Mouse (Mus musculus): Measurements from ENCODE around the gene Nipa1.
A peak's percentile ranks its signal among the peaks of the same experiment; 100 is the strongest.
"Not testable (repeated sequence)": the region's sequence is repeated elsewhere in the genome, so short reads cannot be mapped to it uniquely, and the experiment has no call there.

Nipa1 gene

DNA sequence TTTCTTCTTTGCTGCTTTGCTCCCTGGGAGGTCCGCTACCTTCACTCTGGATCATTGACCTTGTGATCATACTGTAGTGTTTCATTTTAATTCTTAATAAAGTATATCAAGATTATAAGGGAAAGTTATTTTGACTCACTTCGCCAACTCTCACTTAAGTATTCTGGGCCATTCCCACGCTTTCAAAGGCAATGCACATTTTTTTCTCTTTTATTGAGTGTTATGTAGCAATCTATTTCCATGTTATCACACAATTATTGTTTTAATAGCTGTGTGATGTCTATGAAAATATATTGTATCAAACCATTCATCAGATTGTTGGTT is at the start of gene Nipa1:
Nipa1 (minus strand) TSS at position 25 of the 324 bp plus-strand sequence.
- DNase-seq: no peak

DNA sequence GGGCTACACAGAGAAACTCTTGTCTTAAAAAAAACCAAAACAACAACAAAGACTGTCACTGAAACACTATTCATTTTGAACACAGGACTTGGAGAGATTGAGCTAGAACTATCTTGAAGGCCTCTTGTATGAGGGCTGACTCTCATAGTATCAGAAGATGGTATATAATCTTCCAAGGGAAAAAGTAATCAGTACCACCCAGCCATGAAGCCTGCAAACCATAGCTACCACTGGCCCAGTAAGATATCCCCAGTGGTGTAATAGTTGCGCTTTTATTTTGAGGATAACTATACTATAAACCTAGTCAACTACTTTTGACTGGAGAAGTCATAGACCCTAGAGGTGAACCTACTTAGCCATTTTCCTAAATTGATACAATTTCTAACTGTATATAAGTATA is 46.9 kb upstream of the Nipa1 start:
- DNase-seq: no peak

DNA sequence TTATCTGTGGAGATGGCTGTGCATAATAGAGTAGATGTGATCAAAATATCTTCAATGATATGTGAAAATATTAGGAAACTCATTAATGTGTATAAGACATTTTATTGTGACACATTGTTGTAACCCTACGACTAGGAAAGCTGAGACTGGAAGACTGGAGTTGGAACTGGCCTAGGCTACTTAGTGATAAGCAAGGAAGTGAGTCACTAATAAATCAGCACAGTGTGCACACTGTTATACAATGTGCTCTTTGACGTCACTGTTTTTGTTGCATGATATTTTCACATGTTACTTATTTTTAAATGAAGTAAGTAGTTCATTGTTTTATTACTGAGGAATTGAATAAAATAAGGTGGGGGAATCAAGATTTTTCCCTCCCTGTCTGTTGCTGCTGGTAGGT is 46.4 kb upstream of the Nipa1 start:
- no peak for DNase-seq

DNA sequence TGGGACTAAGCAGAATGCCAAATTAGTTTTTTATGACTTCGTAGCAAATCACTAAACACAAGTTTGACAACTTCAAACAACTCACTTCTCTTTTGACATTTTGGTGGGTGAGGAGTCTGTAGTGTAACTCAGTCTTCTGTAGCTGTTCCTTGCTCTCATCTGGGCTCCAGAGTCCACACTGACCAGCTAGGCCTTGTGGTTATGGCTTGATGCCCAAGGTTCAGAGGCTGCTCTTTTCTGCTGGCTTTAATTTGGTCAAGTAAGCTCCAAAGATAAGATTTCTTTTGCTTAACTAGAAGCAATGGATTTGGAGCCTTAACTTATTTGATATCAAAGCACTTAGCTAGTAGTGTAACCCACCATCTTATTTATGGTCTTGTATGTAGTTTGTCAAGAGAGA is 45.1 kb upstream of the Nipa1 start:
- DNase-seq: no peak

DNA sequence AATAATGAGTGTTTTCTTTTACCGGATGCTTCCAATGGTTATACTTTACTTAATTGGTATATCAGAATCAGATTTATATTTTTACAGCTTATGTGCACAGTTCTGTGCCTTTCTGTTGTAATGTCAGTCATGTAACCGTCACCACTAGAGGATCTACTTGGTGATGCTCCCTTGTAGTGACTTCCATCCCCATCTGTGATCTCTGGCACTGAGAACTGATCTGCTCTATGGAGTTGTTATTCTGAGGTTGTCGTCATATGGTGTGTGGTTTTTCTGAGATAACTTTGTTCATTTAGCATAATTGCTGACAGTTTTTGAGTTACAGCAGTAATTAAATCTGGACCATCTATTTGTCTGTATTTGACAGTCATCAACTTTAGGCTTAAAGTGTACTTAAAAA is 35.6 kb upstream of the Nipa1 start:
- no peak for DNase-seq

DNA sequence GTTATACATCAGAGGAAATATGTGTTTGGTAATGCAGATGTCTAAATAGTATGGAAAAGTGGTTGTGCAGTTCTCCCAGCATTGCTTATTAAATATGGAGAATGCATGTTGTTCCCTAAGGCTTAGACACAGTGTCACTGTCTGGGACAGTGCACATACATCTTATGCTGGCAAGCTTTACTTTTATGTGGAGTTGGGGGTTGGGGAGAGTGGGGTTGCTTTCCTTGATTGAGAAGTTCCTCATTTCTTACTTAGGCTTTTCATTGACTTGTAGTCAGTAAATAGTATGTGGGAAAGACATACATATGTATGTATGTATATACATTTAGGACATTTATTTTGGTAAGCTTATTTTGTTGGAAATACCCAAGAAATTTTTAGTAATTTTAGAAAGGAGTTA is 33.2 kb upstream of the Nipa1 start:
- DNase-seq: no peak

DNA sequence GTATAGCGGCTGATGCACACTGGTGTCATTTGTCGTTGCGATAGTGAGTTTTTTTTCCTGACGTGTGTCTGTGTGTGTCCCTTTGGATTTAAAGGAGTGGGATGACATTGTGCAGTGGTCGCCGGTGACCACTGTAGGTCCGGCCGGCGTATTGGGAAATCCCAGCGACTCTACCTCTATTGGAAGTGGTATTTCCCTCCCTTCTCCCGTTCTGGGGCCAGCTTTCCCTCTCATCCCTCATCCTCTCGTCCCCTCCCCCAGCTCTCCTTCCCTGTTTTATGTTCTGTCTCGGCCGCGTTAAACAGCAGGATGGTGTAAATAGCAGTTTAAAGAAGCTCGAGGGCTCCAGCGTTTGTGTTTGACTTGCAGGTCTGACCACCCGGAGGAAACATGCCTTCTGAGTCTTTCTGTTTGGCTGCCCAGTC is 30.7 kb upstream of the Nipa1 start:
- peak in 1 of 2 experiments; percentile 4 for DNase-seq

DNA sequence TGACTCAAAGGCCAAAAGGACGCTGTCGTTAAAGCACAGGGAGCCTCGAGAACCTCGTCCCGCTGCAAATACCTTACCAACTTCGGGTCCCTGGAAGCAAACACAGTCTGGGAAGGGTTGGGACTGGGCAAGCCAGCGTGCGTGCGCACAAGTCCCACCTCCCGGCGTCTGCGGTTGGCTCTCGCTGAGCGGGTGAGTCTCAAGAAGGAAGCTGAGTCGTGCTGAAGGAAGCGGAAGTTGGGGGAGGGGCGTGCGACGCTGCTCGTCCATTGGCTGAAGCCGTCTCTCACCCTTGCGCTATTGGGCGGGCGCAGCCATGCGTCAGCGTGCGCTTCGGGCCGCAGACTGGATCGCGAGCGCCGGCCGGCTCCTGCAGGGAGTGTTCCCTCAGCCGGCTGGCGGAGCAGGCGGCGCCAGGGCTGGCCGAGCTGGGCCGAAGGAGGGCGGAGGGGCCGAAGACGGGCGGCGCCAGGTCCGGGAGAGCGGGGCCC is 30.1 kb upstream of the Nipa1 start, which contains the start of gene Herc2:
Herc2 (plus strand) TSS at position 366 of the 491 bp plus-strand sequence.
- peak; percentile 95 for DNase-seq

DNA sequence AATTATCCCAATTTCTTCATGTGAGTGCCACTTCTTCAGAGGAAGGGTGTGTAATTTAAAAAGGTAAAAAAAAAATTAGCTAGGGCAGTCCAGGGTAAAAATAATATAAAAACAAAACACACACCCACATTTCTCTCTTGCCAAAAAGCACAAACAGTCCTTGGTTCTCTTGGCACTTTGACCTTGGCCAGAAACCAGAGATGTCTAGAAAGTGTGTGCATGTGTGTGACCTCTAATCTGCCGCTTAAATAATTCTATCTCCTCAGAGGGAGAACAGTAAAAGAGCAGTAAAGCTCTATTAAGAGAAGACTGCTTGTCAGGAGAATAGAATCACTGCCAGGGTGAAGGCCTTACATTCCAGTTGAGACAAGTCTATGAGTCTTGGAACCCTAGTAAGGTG is 27.4 kb upstream of the Nipa1 start:
- no peak for DNase-seq

DNA sequence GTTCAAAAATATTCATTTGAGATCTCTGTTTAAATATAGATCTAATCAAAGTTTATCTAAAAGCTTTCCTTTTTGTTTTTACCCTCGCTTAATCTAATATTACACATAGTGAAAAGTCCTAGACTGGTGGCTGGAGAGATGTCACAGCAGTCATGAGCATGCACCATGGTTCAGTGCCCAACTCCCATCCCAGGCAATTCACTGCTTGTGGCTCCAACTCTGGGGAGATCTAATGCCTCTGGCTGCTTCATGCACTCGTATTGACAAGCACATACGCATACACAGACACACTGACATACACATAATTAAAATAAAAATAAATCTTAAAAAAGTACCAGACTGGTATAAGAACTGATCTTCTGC is 24.5 kb upstream of the Nipa1 start:
- no peak for DNase-seq

DNA sequence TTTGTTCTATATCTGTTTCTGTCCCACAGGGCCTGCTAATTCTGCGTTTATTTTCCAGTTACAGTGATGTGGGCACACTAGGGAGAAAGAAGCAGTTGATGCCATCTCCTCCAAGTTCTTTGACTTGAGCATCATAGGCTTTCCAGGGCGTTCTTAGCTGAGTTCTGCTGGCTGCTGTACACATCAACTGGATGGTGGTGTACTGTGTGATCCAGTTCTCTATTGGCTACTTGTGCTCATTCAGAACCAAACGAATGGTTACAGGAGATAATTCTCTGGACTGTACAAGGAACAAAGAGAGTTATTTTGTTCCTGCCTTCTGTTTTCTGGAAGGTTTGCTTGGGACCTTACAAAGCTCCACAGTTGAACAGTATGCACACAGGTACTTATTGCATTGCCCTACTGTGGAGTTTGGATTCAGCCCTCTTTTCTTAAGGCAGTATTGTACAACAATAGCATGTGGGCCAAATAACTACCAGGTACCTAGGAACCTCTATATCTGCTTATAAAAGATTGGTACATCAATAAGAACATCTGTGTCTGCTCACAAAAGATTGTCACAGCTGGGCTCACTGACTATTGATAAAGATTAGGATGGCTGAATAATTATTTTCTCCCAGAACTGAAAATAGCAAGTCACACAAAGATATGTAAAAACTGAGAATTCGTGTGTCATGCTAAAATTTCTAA is 24.0 kb upstream of the Nipa1 start:
- DNase-seq: no peak

DNA sequence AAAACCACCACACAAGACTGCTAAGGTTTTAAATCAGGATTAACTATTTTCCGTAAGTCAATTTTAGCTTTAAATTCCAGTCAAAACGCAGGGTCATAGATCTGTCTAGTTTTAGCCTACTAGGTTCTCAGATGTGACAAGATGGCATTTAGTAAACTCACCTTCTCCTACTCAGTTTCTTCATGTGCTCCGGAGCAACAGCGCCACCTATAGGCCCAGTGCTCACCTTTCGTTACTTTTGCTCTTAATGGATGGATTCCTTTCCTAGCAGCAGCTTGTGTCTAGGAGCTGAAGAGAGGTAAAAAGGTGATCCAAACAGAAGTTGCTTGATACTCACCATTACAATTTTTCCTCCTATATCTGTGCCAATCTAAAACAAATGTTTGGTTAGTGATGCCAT is 22.6 kb upstream of the Nipa1 start:
- peak; percentile 48 to 77 for DNase-seq

DNA sequence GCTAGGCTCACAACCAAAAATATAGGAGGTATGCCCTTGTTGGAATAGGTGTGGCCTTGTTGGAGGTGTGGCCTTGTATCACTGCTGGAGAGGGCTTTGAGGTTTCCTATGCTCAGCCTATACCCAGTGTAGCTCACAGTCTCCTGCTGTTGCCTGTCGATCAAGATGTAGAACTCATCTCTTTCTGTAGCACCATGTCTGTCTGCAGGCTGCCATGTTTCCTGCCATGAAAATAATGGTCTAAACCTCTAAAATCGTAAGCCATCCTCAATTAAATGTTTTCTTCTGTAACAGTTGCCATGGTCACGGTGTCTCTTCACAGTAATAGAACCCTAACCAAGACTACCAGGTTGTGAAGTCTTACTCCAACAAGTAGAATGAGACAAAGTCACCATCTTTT is 3.8 kb upstream of the Nipa1 start:
- no peak for DNase-seq

DNA sequence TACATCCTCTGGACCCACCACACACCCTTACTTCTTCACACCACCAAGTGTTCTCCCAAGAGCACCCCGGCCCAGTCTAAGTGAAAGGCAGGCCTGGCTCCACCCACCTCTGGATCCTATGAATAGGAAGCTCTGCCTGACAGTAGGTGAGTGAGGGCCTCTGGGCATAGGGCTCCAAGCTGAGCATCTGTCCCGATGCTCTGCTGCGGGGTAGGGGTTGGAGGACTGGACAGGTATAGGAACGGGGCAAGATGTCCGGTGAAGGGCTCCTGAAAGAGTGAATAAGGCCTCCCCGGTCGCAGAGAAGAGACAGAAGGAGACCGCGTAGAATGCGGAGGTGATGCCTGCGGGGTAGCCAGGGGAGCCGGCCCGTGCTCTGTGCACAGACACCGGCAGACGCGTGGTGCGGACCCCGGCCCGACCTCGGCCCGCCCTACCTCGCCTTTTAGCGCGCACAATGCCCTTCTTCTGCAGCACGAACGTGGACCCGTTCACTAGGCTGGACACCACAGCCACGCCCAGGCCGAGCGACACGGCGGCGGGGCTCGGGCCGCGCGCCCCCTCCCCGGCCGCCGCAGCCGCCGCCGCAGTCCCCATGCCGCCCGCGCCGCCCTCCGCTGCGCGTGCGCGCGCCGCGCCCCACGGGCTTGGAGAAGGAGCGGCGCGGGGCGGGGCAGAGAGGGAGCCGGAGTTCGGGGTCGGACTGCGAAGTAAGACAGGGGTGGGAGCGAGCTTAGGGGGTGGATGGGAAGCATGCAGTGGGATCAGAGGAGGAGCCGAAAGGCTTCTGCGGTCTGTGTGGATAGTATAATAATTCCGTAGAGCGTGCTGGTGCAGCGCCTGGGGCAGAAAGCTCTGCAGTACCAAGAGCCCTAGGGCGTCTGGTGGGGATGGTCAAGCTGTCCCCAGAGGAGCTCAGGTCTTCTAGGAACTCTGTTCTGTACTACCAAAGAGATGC is 503 bp downstream of the Nipa1 start:
- DNase-seq: peak; percentile 20 to 58

DNA sequence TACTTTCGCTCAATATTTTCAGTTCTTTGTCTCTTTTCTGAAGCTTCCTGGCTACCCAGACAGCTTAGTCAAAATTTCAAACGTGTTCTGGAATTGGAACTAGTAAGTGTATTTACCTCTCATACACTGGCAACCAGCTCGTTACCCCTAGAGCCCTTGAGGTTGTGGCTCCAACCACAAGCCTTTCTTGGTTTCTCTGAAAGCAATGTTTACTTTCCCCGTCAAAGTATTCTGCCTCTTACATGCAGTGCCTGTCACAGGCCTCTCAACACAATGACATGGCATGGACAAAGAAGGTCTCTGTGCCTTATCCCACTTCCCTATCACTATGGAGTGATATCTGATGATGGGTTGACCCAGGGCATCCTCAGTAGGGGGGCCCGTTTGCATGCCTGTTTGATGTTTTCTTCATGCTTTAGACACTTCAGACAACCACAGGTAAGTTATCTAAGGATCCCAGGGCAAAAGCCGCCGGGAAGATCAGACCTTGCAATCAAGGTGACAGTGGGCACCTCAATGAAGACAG is 1.2 kb downstream of the Nipa1 start:
- no peak for DNase-seq

DNA sequence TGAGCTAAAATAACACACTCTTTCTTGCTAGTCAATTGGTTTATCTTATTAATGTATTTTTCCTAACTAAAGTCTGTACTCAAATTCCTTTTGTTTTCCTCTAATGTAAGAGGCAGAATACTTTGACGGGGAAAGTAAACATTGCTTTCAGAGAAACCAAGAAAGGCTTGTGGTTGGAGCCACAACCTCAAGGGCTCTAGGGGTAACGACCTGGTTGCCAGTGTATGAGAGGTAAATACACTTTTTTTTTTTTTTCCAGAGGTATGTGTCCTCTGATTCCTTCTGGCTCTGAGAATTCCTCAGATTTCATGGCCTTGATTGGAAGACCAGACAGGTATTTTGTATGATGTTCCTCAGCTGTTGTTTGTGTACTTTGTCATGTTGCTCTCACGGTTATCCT is 2.0 kb downstream of the Nipa1 start:
- no peak for DNase-seq

DNA sequence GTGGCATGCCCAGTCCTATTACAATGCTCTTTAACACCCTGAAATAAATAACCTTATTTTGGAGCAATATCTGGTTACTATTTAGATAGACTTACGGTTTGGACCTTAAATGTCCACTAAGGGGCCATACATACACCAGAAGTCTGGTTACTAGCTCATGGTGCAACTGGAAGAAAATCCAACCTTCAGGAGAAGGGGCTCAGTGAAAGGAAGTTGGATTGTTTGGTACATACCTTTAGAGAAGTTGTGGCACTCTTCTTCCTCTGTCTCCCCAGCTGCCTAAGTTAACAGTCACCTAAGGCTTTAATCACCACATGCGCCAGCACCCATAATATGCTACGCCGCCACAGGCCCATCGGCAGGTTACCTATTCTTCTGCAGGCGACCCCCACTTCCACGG is 3.9 kb downstream of the Nipa1 start:
- no peak for DNase-seq

DNA sequence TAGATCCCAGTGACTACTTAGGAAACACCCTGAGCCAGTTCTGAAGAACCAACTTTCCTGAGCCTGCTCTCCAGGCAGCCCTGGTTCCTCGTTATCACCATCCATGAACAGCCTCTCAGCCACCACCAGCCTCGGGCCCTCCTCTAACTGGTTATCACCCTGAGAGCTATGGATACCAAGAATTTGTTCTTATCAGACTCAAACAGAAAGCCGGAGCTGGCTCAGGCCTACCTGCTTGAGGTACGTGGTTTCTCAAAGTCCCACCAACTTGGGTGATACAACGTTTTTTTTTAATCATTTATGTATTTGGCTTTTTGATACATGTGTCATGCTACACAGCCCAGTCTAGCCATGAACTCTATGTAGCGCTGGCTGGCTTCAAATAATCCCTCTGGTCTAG is 4.6 kb downstream of the Nipa1 start:
- no peak for DNase-seq

DNA sequence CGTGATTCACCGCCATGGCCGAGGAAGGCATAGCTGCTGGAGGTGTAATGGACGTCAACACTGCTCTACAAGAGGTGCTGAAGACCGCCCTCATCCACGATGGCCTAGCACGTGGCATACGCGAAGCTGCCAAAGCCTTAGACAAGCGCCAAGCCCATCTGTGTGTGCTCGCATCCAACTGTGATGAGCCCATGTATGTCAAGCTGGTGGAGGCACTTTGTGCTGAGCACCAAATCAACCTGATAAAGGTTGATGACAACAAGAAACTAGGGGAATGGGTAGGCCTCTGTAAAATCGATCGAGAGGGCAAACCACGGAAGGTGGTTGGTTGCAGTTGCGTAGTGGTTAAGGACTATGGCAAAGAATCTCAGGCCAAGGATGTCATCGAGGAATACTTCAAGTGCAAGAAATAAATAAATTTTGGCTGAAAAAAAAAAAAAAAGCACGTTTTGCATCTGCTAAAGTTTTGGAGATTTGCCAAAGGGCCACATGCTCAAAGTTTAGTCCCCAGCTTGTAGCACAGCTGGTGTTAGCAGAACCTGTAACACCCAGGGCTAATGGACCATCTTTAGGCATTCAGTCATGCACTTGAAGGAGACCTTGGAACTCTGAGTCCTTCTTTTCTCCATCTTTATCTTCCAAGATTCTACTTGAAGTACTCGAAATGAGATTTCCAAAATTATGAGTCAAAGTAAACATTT is 5.6 kb downstream of the Nipa1 start:
- DNase-seq: not testable (repeated sequence)

DNA sequence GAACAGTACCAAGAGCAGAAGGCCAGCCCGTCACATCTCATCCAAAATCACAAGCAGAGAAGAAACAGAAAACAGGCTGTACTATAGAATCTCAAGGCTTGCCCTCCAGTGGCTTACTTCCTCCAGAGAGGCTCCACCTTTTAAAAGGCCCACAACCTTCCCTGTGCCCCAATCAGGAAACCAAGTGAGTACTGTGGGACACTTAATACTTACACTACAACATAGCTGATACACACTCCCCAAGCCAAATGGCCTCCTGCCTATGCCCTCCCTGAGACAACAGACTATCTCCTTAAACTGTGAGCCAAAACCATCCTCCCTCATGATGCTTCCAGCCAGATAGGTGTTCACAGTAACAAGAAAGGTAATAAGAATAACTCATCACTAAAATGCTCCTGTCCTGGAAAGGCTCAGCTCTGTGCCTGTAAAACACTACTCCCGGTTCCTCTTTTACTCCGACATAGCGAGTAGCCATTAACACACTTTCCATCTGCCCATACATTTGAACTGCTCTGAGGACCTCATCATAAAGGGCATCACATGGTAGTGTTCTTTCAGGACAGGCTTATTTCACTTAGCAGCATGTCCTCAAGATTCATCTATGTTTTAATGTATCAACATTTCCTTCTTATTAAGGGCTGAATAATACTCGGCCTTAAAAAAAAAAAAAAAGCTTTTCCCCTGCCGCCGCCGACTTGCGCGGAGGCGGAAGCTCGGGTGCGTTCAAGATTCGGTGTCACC is 6.3 kb downstream of the Nipa1 start:
- no peak for DNase-seq

DNA sequence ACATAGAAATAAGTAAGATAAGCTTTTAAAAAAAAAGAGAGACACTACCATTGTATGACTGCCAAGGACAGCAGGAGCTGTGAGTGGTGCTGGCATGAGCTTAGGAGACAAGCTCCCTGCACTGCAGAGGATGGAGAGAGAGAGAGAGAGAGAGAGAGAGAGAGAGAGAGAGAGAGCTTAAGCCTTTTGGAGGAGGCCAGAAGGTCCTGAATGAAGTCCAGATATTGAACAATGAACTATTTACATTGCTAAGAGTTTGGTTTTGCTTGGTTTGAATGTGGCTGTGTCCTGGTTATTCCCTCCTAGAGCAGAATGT is 8.8 kb downstream of the Nipa1 start:
- no peak for DNase-seq

DNA sequence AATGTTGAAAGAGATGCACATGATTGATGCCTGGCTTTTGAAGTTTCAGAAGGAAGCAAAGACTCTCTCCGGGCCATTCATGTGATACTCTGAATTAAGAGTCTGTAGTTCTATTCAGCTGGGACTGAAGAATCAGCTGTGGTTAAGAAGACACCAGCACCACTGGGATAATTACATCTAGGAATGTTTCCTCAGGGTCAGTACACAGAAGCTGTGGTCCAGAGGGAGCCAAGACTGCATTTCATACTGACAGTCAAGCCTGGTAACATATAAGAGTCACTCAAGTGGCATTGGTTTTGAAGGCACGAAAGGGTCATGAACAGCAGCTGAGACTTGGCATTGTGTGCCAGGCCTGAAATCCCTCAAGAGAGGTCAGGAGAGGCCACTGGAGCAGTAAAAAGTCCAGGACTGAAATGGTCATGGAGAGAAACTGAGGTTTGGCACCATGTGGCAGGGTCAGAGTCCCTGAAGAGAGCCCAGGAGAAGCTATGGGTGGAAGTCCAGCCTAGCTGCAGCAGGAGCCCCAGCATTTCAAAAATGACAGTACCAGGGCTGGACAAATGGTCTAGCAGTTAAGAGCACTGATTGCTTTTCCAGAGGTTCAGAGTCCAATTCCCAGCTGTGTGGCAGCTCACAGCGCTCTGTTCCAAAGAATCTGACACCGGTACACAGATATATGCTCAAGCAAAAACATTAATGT is 9.3 kb downstream of the Nipa1 start:
- DNase-seq: no peak

Data from spleen, adult 18-20 months (tissue).